Comparison of ENCODE assay signal across 8 mouse cellular contexts in the genomic region with DNA sequence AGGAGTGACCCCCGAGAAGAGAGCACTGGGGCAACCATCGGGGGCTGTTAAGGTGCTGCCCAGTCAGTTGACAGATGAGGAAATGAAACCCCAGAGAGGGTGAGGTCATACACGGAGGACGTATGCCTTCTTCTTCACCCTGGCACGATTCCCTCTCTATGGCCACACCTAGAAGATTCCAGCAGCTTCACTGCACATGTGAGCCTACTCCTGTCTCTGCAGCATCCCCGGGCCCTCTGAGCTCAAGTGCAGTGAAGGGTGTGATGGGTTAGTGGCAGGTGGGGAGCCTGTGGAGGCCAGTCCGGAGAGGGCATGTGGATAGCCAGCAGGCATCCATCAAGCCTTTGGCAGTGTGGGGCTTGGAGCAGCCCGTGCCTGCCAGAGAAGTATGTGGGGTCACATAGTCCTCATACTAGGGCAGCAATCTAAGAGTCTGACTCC. TPM values are rescaled to one million over a fixed set of nuclear protein-coding genes. Genes with fewer than 3 reads are reported as not detected.
A peak's percentile ranks its signal among the peaks of the same experiment; 100 is the strongest.
DNase-seq lines count a peak whose midpoint lies in the region; ATAC-seq and TF ChIP-seq lines count a peak whose summit lies in the region.

No protein-coding gene starts in this region.

- H3K9ac ChIP-seq in forebrain, embryonic 15.5 days (replicated peaks) = no peak overlapping the region
- no peak overlapping the region for H3K9ac ChIP-seq in kidney, embryonic 14.5 days (ENCODE audit: low read depth, low read length)

- H3K27ac ChIP-seq in forebrain, embryonic 15.5 days (replicated peaks) = peak overlapping the region; percentile 48
- peak overlapping the region; percentile 10; the same call in 1 of the 2 replicates for H3K27ac ChIP-seq in kidney, embryonic 14.5 days (ENCODE audit: low read depth, low read length)

- TF ChIP-seq POLR2A in lung, adult 2 months (IDR thresholded peaks at IDR 0.05; ENCODE audit: borderline replicate concordance, extremely low read depth, low read depth, low read length) = no peak

- DNase-seq in lung, adult 18-20 months = peak; percentile 44 to 45
- DNase-seq in lung, adult 2 months = no peak
- peak; percentile 51 for DNase-seq in lung, postnatal 36 days
- no peak for DNase-seq in adrenal gland, postnatal 10 days
- no peak for DNase-seq in layer of hippocampus, postnatal 36 days
- no peak for DNase-seq in layer of hippocampus, adult 8-10 months (ENCODE audit: low spot score in 2 of 2)

- H3K4me3 ChIP-seq in lung, adult 2 months (replicated peaks; ENCODE audit: extremely low read depth, low read depth, low read length) = no peak overlapping the region
- H3K4me3 ChIP-seq in forebrain, embryonic 15.5 days = no peak overlapping the region
- no peak overlapping the region for H3K4me3 ChIP-seq in kidney, embryonic 14.5 days (ENCODE audit: low read length)

- H3K36me3 ChIP-seq in forebrain, embryonic 15.5 days = no peaks in the 10 kb centered on the region
- no peaks in the 10 kb centered on the region for H3K36me3 ChIP-seq in kidney, embryonic 14.5 days (ENCODE audit: control insufficient read depth, insufficient read depth, low read length)

- H3K9me3 ChIP-seq in forebrain, embryonic 15.5 days = no peaks in the 10 kb centered on the region
- H3K9me3 ChIP-seq in kidney, embryonic 14.5 days (ENCODE audit: control insufficient read depth, low read length) = no peaks in the 10 kb centered on the region

- no peak overlapping the region for H3K4me2 ChIP-seq in forebrain, embryonic 15.5 days (replicated peaks)
- H3K4me2 ChIP-seq in kidney, embryonic 14.5 days (replicated peaks; ENCODE audit: low read depth, low read length) = no peak overlapping the region

- WGBS in lung, adult 2 months = 16% methylated on average over 8 of the region's 8 CpGs
- 78% methylated on average over 8 of the region's 8 CpGs for WGBS in forebrain, embryonic 15.5 days
- WGBS in kidney, embryonic 14.5 days = 22% methylated on average over 8 of the region's 8 CpGs

- TF ChIP-seq CTCF in lung, adult 2 months (IDR thresholded peaks at IDR 0.05; ENCODE audit: insufficient read depth, low read length) = no peak

- no peak for ATAC-seq in forebrain, embryonic 15.5 days (replicated peaks)
- peak; percentile 90 for ATAC-seq in kidney, embryonic 14.5 days (ENCODE audit: low FRiP score, low TSS enrichment)

- H3K4me1 ChIP-seq in lung, adult 2 months (ENCODE audit: control insufficient read depth, insufficient read depth, low read length) = peaks cover 3% of the 10 kb centered on the region
- H3K4me1 ChIP-seq in forebrain, embryonic 15.5 days = 0 out of 2 replicates have a peak, but pooled peaks cover 10% of the 10 kb centered on the region
- H3K4me1 ChIP-seq in kidney, embryonic 14.5 days (ENCODE audit: control insufficient read depth, insufficient read depth, low read length) = peaks cover 30% of the 10 kb centered on the region

- H3K27me3 ChIP-seq in forebrain, embryonic 15.5 days = no peaks in the 10 kb centered on the region
- no peaks in the 10 kb centered on the region for H3K27me3 ChIP-seq in kidney, embryonic 14.5 days (ENCODE audit: control insufficient read depth, insufficient read depth, low read length)

RNA-seq across cellular contexts. Expression of gene Myl7, which starts 6.4 kb away (rescaled TPM):
- polyA plus RNA-seq in lung, adult 2 months (2012; rRNA removed) = 185 and 203 TPM in 2 replicates
- 0.32 and 1.6 TPM in 2 replicates for polyA plus RNA-seq in forebrain, embryonic 15.5 days (2015; fragmentation: Nextera tagmentation; extraction: Ambion mirVana)
- polyA plus RNA-seq in kidney, embryonic 14.5 days (2014; fragmentation: Nextera tagmentation; extraction: Ambion mirVana) = 1.5 and 2.4 TPM in 2 replicates
- under 1 TPM in 1 of 2 experiments, not detected in 1; 0.66 TPM for total RNA-seq in adrenal gland, postnatal 10 days (2021)
- not detected for total RNA-seq in layer of hippocampus, postnatal 36 days (2021)
- not detected for total RNA-seq in layer of hippocampus, adult 8-10 months (2022)

RNA-seq across cellular contexts. Expression of gene Pold2, which starts 14.1 kb away (rescaled TPM):
- 80.3 and 102 TPM in 2 replicates for polyA plus RNA-seq in lung, adult 2 months (2012; rRNA removed)
- 72.6 and 76.4 TPM in 2 replicates for polyA plus RNA-seq in forebrain, embryonic 15.5 days (2015; fragmentation: Nextera tagmentation; extraction: Ambion mirVana)
- 116 and 128 TPM in 2 replicates for polyA plus RNA-seq in kidney, embryonic 14.5 days (2014; fragmentation: Nextera tagmentation; extraction: Ambion mirVana)
- 10 to 100 TPM; 48.6 to 53.0 TPM for total RNA-seq in adrenal gland, postnatal 10 days (2021)
- 10 to 100 TPM; 23.5 to 25.2 TPM for total RNA-seq in layer of hippocampus, postnatal 36 days (2021)
- total RNA-seq in layer of hippocampus, adult 8-10 months (2022) = 10 to 100 TPM; 22.9 to 30.8 (median 25.1) TPM

RNA-seq across cellular contexts. Expression of gene Aebp1, which starts 30.4 kb away (rescaled TPM):
- polyA plus RNA-seq in lung, adult 2 months (2012; rRNA removed) = 79.4 and 84.8 TPM in 2 replicates
- 10.0 and 10.4 TPM in 2 replicates for polyA plus RNA-seq in forebrain, embryonic 15.5 days (2015; fragmentation: Nextera tagmentation; extraction: Ambion mirVana)
- polyA plus RNA-seq in kidney, embryonic 14.5 days (2014; fragmentation: Nextera tagmentation; extraction: Ambion mirVana) = 16.7 and 30.7 TPM in 2 replicates
- 100 to 1,000 TPM; 153 to 172 TPM for total RNA-seq in adrenal gland, postnatal 10 days (2021)
- 1 to 10 TPM; 4.8 to 8.3 TPM for total RNA-seq in layer of hippocampus, postnatal 36 days (2021)
- 10 to 100 TPM; 12.3 to 25.9 (median 19.4) TPM for total RNA-seq in layer of hippocampus, adult 8-10 months (2022)

RNA-seq across cellular contexts. Expression of gene Polm, which starts 54.4 kb away (rescaled TPM):
- 28.1 and 34.2 TPM in 2 replicates for polyA plus RNA-seq in lung, adult 2 months (2012; rRNA removed)
- 7.0 TPM in 2 replicates for polyA plus RNA-seq in forebrain, embryonic 15.5 days (2015; fragmentation: Nextera tagmentation; extraction: Ambion mirVana)
- 6.6 and 9.1 TPM in 2 replicates for polyA plus RNA-seq in kidney, embryonic 14.5 days (2014; fragmentation: Nextera tagmentation; extraction: Ambion mirVana)
- total RNA-seq in adrenal gland, postnatal 10 days (2021) = 10 to 100 TPM in 1 of 2 experiments, 1 to 10 TPM in 1; 6.3 to 13.7 TPM
- 10 to 100 TPM; 12.1 to 14.0 TPM for total RNA-seq in layer of hippocampus, postnatal 36 days (2021)
- total RNA-seq in layer of hippocampus, adult 8-10 months (2022) = 10 to 100 TPM in 3 of 4 experiments, 1 to 10 TPM in 1; 9.2 to 17.6 (median 14.7) TPM

RNA-seq across cellular contexts. Expression of gene Gck, which starts 57.7 kb away (rescaled TPM):
- polyA plus RNA-seq in lung, adult 2 months (2012; rRNA removed) = 0.98 and 1.3 TPM in 2 replicates
- 6.8 and 7.7 TPM in 2 replicates for polyA plus RNA-seq in forebrain, embryonic 15.5 days (2015; fragmentation: Nextera tagmentation; extraction: Ambion mirVana)
- 1.5 and 2.0 TPM in 2 replicates for polyA plus RNA-seq in kidney, embryonic 14.5 days (2014; fragmentation: Nextera tagmentation; extraction: Ambion mirVana)
- total RNA-seq in adrenal gland, postnatal 10 days (2021) = 1 to 10 TPM; 2.9 to 3.0 TPM
- total RNA-seq in layer of hippocampus, postnatal 36 days (2021) = 1 to 10 TPM; 2.4 to 3.7 TPM
- 1 to 10 TPM; 2.6 to 3.7 (median 3.5) TPM for total RNA-seq in layer of hippocampus, adult 8-10 months (2022)

Comparison
In these comparisons a context has a peak if more than half of its experiments do, and no peak if none do; other contexts are left out.
1. DNase-seq: peak in lung, adult 18-20 months (2 of 2) and lung, postnatal 36 days (single experiment); none in lung, adult 2 months (single experiment), adrenal gland, postnatal 10 days (single experiment), layer of hippocampus, postnatal 36 days (0 of 2) and layer of hippocampus, adult 8-10 months (0 of 2).
2. RNA of gene Aebp1, which starts 30.4 kb away (total RNA-seq): 153 to 172 TPM in adrenal gland, postnatal 10 days; 12.3 to 25.9 TPM in layer of hippocampus, adult 8-10 months and 4.8 to 8.3 TPM in layer of hippocampus, postnatal 36 days; every median in the first group is over 4 times any median in the second.